Mouse (Mus musculus) embryo, embryonic 10 days (tissue): ENCODE results near the gene Sox8.

Experiments used
- DNase-seq: peaks from one replicate; pipeline ENCODE4 v3.0.0-alpha.2; 2015; ENCODE audit warnings: low spot score

The Sox8 gene

DNA sequence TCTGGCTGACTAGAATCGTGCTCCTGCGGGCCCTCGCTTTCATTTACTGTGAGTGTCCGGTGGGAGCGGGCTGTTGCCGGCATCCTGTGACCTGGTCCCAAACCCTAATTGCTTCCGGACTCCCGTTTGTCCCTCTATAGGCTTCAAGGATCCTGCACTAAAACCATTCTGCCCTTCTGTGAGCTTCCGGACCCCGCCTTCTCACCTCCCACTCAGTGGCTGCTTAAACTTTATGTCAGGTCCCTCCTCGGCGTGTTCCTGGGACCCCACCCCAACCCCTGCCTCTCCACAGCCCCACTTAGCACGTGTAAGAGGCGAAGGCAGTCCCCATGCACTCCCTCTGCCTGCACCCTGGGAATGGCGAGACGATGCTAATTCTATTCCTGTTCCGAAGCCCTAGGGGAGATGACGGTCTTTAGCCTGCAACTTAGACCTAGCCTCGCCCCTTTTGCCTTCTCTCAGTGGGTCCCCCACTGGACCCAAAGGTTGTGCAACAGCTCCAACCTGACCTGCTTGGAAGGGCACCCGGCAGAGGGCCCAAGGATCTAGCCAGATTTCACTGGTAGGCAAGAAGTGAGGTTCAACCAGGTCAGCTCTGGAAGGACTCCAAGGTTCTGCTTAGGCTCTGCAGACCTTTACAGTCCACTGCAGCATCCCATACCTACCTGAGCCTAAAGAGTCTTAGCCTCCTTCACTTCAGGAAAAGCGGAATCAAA, 9.0 kb upstream of the Sox8 start:
- no peak for DNase-seq

DNA sequence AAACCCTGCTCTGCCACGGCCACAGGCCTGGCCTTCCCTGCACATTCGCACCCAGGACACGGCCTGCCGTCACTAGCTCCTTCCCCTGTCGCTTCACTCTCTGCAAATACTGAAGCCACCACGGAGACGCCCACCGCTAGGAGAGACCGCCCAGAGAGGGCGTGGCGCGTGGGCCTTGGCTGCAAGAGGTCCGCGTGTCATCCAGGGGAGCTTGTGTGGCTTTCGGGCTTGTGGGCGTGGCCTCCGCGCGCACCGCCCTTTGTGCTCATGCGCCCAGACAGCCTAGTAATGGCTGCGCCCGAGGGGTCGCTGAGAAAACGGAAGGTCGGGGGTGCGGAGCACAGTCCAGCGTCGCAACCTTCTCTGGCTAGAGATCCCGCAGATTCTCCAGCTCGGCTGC, 8.4 kb upstream of the Sox8 start, which contains the start of gene Lmf1:
Gene Lmf1 (plus strand): TSS at position 166 of the 400 bp plus-strand sequence.
- peak; percentile 99 for DNase-seq

DNA sequence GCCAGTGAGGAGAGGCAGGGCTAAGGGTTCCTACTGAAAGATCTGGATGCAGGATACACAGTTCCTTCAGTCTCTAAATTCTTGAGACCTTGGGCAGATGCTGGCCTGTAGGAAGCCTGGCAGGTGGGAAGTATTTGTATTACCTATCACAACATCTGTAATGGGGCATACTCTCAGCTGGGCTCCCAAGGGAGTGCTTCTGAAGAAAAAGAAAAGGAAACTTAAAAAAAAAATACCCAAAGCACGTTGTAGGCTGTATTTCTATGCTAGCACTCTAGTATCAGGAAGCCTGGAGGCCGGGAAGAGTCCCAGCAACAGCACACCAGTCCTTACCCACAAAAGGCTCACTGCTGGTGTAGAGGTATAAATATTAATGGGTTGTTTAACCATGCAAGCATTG, 7.2 kb upstream of the Sox8 start:
- no peak for DNase-seq

DNA sequence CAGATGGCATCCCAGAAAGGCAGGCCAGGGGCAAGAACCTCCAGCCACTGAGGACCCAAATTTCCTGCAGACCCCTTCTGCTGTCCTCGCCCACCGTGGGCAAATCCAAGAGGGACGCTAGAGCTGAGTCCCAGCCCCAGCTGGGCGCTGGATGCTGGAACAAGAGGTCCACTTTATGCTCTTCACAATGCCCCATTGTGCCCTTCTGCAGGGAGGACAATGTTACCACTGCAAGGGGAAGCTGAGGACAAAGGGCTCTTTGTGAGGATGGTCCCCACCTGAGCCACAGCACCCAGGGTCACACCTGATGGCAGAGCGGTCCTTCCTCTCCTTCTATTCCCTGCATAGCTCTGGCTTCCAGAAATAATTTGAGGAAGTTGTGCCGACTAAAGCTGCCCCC, 6.8 kb upstream of the Sox8 start:
- DNase-seq: no peak

DNA sequence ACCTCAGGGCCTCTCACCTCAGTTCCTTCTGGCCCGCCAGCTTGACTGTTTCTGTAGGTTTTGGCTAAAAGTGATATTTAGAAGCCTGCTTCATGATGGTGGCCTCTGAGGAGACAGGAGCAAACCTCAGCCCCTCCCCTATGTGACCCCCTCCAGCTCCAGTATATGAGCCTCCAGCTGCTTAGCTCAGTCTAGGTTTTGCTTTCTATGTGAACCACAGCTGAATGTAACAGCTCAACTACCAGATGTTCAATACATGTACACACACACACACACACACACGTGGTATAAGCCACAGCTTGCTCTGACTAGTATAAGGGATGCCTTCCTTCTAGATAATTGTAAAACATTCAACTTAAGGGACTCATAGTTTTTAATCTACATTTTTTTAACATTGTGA, 5.5 kb upstream of the Sox8 start:
- DNase-seq: no peak

DNA sequence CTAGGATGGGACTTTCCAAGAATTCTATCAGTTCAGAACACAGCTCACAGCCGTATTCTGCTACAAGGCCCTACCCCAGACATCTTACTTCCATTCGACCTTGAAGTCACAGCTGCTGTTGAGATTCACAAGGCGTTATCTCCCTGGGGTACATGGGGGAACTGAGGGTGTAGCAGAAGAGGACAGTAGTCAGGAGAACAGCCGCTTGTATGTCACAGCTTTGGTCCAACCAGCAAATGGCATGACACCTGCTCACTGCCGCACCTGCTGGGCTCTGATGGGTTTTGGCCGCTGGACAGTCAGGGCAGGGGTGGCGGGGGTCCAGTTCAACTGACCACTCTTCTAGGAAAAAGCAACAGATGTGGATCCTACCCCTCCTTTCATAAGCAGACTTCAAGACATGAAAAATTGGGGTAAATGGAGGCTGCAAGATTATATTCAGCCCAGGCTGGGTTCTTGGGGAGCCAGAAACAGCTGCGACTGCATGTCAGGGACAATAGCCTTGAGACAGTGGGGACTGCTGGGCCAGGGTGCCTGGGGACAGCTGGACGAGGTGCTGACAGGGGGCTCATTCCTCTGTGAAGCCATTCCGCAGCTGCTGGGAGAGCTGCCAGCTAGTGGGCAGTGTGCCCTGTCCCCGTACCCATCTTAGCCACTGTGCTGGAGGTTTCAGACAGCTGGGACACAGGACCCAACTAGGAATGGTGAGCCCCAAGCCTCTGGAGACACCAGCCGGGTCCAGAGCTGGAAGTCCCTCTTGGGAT, 4.9 kb upstream of the Sox8 start:
- DNase-seq: no peak

DNA sequence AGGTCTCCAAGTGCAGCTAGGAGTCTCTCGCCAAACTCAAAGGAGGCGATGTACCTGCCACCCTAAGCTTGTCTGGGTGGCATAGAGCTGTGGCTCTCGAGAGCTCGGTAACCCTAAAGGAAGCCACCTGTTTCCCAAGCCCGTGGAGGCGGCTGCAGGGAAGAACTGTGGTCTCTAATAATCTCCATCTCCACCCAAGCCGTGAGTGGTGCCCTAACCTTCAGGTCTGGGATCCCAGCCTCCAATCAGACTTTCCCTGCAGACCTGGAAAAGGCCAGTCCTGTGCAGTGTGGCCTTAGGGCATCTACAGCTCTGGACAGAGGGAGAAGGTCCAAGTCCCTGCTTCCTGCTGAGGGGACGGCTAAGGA, 951 bp upstream of the Sox8 start:
- DNase-seq: peak; percentile 20

DNA sequence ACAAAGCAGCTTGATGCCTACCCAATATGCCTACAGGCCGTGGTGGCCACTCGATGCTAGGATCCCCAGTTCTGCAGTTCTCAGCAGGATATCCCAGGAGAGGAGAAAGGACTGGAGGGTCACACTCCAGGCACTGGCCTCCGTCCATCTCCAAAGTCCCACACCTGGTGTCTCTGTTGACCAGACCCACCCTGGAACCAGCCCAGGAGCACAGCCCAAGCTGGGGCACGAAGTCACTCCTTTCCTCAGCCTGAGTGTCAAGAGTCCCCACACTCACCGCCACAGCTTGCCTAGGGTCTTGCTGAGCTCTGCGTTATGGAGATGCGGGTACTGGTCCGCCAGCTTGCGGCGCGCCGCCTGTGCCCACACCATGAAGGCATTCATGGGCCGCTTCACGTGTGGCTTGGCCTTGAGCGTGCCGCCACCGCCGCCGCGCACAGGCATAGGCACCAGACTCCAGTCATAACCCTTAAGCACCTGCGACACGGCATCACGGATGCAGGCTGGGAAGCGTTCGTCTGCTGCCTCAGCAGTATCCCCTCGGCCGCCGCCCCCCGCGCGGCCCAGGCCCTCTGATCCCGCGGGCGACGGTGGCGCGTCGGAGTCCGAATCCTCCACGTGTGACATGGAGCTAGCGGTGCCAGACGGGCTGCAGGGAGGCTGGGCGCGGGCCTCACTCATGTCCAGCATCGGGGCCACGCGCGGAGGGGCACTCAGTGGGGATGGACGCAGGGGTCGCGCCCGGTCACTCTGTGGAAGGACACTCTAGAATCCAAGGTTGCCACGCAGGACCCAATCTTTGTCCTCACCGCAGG, 446 bp downstream of the Sox8 start:
- DNase-seq: peak; percentile 56

DNA sequence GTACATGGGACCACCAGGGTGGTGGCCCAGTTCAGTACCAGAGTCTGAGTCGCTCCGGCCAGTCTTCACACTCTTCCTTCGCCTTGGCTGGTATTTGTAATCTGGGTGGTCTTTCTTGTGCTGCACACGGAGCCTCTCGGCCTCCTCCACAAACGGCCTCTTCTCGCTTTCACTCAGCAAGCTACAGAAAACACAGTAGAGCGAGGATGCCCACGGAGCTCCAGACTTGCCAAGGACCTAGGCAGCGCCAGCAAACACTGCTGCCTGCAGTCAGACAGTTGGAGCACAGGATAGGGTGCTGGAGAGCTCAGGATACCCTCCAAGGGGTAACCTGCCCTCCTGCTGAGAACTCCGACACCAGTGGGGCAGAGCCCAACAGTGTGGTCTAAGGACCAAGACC, 1.6 kb downstream of the Sox8 start:
- no peak for DNase-seq

DNA sequence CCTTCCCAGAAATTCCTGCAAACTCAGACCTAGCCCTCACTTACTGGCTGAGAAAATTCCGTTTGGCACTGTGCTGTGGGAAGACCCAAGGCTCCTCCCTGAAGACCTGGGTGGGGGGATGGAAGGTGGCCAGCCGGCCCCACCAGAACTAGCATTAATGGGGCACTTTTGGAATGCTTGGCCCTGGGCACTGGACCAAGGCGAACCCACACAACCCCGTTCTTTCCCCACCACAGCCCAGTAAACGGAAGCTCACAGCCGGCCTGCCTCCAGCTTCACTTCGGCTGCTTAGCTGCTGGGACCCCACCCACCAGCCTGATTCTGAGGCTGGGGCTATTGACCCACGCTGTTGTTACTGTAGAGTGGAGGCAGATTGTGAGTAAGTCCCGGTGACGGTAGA, 2.3 kb downstream of the Sox8 start:
- no peak for DNase-seq

DNA sequence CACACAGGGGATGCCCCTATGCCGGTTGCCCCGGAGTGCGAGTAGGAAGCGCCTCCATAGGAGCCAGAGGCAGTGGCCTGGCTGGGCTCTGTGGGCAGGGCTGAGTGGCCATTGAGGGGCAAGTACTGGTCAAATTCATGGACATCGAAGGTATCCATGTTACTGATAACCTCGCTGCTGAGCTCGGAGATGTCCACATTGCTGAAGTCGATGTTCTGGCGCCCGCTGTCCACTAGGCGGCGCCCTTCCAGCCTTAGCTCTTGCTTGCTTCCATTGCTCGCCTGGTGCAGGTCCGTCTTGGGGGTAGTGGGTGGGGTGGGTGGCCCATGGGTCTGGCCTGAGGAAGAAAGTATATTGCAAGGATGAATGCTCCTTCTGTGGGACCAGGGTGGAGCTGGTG, 2.7 kb downstream of the Sox8 start:
- DNase-seq: peak; percentile 85

DNA sequence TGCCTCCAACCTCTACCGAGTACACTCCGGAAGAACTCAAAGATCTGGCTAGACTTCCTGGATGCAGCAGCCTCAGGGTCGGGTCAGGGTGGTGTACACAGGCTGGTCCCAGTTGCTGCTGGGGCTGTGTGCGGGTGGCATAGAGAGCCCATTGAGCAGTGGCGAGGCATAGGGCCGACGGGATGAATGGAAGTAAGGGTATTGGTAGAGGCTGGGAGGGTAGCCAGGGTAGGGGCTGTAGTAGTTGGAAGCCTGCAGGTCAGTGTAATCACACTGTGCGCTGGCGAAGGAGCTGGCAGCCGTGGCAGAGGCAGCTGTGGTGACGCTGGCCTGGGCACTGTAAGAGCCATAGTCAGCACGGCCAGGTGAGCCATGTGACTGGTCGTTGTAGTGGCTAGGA, 3.2 kb downstream of the Sox8 start:
- DNase-seq: no peak

DNA sequence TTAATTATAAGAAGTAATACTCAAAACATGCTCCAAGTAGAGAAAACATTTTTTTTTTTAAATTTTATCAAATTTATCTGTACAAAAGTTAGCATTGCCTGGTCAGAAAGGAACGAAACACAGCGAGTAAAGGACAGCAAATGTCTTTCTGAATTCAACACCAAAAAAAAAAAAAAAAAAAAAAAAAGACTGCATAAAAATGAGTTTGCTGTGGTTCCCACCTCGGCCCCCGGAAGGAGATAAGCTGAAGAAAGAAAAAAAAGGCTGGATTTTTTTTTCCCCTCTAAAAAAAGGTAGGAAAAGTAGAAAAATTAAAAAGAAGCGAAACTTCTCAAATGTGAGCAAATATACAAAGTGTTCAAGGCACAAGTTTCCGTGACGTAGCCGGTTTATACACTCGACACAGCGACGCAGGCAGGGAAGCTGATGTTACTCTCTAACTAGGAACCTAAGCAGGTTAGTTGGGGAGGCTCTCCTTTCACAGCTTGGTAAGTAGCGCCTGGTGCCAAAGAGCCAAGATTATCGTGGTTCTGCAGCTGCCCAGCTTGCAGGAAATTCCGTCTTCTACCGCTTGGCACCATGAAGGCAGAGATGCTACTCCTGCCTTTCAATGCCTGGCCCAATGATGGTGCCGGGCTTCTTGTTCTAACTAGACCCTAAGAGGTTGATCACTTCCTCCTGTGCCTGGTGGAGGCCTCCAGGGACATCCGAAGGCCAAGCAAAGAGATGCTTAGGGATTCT, 4.5 kb downstream of the Sox8 start:
- DNase-seq: no peak

DNA sequence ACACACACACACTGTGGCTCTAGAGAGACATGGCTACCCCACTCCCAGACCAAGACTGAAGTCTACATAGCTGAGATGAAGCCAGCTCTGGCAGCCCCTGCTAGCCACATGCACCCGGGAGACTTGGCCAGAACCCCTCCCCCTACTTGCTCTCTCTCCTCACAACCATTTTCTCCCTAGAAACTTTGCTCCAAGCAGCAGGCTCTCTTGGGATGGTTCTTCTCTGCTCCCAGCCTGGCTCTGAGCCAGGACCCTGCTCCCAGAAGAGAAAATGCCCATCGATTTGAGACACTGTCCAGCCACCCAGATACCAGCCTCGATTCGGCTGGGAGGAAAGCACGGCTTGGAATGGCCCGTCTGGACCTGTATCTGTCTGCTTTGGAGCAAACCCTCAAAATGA, 5.2 kb downstream of the Sox8 start:
- no peak for DNase-seq

DNA sequence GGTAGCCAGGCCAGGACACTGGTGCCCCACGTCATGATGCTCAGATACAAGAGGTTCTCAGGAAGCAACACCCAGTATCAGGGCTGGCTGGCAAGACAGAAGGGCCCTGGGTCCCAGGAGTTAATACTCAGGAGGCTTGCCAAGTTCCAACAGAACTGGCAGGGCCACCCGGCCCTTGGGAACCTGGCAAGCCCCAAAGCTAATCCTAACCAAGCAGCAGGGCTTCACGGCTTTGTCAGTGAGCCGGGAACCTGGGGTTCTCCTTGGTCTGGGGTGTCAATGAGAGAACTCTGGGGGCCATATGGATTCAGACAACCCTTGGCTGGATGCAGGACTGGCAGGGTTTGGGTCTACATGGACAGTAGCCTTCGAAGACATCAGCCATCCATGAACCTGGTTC, 6.0 kb downstream of the Sox8 start:
- DNase-seq: no peak

DNA sequence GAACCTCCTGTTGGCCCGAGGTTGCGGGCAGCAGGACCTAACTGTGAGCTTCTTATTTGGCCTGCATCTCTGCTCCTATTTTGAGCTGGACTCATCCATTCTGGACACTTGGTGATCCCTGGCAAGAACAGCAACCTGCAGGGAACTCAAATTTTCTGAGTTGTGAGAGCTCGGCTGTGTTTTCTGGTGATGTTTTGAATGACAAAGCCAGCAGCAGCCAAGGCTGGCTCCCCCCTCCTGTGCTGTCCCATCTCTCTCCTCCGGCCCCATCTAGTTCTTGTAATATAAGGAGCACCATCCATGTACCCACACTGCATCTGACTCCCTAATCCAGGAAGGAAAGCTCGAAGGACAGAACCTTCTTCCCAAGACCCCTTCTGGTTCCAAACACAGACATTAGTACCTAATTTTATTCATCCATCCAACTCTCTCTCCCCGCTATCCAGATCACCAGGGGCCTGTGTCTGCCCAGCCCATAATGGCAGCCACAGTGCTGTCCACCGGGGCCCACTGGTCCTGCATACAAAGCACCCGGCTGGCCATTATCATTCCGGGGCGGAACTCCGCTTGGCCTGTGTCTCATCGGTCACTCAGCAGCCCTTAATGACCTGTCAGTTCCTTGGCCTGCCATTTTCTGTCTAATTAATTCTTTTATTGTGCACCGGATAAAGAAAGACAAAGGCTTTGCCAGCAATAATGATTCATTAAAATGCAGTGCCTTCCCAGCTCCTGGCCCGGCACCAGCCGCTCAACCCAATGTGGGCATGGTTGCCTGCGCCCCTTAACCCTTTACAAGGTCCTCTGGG, 9.1 kb downstream of the Sox8 start:
- peak; percentile 69 for DNase-seq

DNA sequence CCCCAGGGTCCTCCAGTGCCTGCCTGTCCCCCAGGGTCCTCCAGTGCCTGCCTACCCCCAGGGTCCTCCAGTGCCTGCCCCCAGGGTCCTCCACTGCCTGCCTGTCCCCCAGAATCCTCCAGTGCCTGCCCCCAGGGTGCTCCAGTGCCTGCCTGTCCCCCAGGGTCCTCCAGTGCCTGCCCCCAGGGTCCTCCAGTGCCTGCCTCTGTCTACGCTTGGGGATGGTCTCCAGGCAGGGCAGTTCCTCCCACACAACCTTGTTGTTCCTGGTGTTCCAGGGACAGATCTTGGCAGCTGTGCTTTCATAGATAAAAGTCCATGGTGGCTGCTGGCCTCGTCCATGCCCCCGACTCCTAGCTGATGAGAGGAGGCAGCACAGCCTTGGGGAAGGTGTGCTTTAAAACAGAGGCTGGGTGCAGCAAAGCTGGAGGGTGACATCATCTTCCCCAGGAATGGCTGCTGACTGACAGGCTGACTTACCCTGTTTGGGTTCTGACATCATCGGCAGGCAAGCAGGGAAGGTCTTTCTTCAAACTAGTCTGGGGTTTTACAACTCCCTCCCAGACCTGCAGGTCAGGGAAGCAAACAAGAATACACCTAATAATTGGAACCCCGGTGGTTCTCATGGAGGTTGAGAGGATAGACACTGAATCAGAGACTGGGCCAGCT, 9.8 kb downstream of the Sox8 start:
- no peak for DNase-seq

DNA sequence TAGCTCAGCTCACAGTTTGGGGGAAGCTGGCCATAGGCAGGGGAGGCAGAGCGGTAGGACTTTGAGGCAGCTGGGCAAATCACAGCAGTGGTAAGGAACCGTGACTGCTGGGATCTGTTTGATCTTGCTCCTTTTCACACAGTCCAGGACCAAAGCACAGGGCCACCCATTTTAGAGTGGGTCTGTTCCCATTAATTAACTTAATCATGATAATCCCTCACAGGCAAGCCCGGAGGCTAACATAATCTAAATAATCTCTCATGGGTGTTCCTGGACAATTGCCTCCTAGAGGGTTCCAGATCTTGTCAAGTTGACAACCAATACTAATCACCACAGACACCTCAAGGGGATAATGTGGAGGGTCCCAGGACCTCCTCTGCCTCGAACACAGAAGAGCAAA, 10.9 kb downstream of the Sox8 start:
- no peak for DNase-seq

DNA sequence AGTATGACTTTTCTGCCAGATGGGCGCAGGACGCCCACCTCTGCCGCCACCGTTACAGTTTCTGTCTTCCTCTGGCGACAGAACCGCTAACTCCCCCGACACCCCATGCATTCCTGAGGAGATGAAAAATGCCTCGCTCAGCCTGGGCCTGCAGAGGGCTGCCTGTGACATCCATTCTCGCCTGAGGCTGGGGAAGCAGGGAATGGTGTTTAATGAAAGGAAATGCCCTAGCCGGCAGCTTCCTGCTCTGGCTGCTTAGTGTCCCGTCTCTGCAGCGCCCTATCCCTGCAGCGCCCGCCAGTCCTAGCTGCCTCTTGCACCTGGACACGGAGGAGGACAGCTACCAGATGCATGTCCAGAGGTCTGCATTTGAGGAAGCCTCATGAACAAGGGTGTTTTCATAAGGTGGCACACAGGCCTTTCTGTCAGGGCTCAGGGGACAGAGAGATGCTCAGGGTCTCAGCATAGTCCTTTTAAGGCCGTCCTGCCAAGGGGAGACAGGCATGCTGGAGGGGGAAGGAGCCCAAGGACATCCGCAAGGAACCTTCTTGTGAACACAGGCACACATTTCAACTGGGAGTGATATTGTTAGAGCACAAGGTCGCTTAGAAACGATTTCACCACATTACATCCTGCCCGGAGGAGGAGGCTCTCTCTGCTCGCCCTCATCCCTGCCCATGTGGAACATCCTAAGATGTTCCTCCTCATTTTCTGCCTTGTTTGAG, 13.7 kb downstream of the Sox8 start:
- DNase-seq: peak; percentile 69
